Mouse (Mus musculus): ENCODE results near the gene Tenm2. TPM values are rescaled to one million over a fixed set of nuclear protein-coding genes. Genes with fewer than 3 reads are reported as not detected.

Gene Tenm2
- total and polyA plus RNA-seq, 3 experiments: not detected

DNA sequence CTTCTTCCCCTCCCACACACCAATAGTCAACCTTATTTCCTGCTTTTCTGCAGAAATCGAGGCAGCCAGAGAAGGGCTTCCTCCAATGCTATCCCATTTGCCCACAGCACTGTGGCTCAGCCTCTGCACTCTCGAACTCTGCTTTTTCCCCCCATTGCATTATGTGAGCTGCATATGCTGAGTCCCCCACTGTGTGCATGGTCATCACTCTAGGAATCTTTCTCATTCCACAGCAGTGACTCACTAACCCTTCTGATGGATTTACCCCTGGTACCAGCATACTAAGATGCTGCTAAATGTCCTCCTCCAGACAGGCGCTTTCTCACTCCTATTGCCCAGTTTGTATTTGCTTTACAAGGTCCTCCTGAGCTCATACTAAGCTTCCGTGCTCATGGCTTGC is 1222.6 kb downstream of the Tenm2 start:
- in situ Hi-C loops (cut with MboI; ENCODE audit: low pct_ligation_motif_present, low pct_unique_long_range_greater_than_20kb, low sequenced_read_pairs): no loop called here
- no peaks in the 10 kb centered on the region for H3K9me3 ChIP-seq (replicated peaks; ENCODE audit: low read length)
- H3K4me2 ChIP-seq (ENCODE audit: insufficient read depth, low read depth, poor library complexity, severe bottlenecking): no peak overlapping the region
- no peak for DNase-seq (ENCODE audit: extremely low read depth)
- peaks cover 12% of the 10 kb centered on the region for H3K27me3 ChIP-seq (replicated peaks)
- no peaks in the 10 kb centered on the region for H3K36me3 ChIP-seq (replicated peaks in 1 of 2; ENCODE audit: control insufficient read depth in 1 of 2, insufficient read depth in 1 of 2, low read length in 1 of 2)
- H3K4me1 ChIP-seq (ENCODE audit: control insufficient read depth in 1 of 2, insufficient read depth in 2 of 2): no peaks in the 10 kb centered on the region
- dilution Hi-C loops (cut with MboI; ENCODE audit: extremely low pct_ligation_motif_present, extremely low pct_unique_long_range_greater_than_20kb, low sequenced_read_pairs): no loop called here
- H3K9ac ChIP-seq (ENCODE audit: insufficient read depth, low read depth): no peak overlapping the region
- H3K79me2 ChIP-seq (replicated peaks; ENCODE audit: control insufficient read depth, extremely low read depth, insufficient read depth, poor library complexity, severe bottlenecking): no peaks in the 10 kb centered on the region
- no peak overlapping the region for H3K4me3 ChIP-seq (replicated peaks in 1 of 3; ENCODE audit: low read depth in 2 of 3, low read length in 2 of 3, poor library complexity in 1 of 3)
- TF ChIP-seq CTCF (conservative IDR thresholded peaks at IDR 0.05 in 1 of 2, IDR thresholded peaks at IDR 0.05 in 1 of 2; ENCODE audit: low read depth in 2 of 2, low read length in 2 of 2) (no peak), MAFK (IDR thresholded peaks at IDR 0.05; ENCODE audit: insufficient replicate concordance, low read length) (no peak), USF2 (conservative IDR thresholded peaks at IDR 0.05; ENCODE audit: low read depth, low read length) (no peak), CHD2 (IDR thresholded peaks at IDR 0.05; ENCODE audit: low read length) (no peak), IRF4 (IDR thresholded peaks at IDR 0.05; ENCODE audit: low read depth, low read length) (no peak), JUND (conservative IDR thresholded peaks at IDR 0.05; ENCODE audit: low read depth, low read length) (no peak), SMC3 (IDR thresholded peaks at IDR 0.05; ENCODE audit: low read depth, low read length) (no peak), EP300 (IDR thresholded peaks at IDR 0.05; ENCODE audit: low read length) (no peak), NELFE (IDR thresholded peaks at IDR 0.05; ENCODE audit: low read depth, low read length) (no peak), ZKSCAN1 (IDR thresholded peaks at IDR 0.05; ENCODE audit: borderline replicate concordance, low read depth, low read length) (no peak), CHD1 (IDR thresholded peaks at IDR 0.05; ENCODE audit: low read depth, low read length) (no peak)
- no peak overlapping the region for H3K27ac ChIP-seq (ENCODE audit: insufficient read depth, low read depth)

- dilution Hi-C loops (cut with MboI; ENCODE audit: extremely low pct_ligation_motif_present, extremely low pct_unique_long_range_greater_than_20kb, low sequenced_read_pairs): no loop called here
Observed at GRCm38 (mm10) chr11:36009281-36010208, 1226.2 kb downstream of the Tenm2 start.

More at GRCm38 (mm10) chr11:36009281-36010208, 1226.2 kb downstream of the Tenm2 start:
- H3K79me2 ChIP-seq (replicated peaks; ENCODE audit: control insufficient read depth, extremely low read depth, insufficient read depth, poor library complexity, severe bottlenecking): no peaks in the 10 kb centered on the region
- no peak for TF ChIP-seq GABPA (IDR thresholded peaks at IDR 0.05; ENCODE audit: insufficient replicate concordance, low read depth, low read length)
- TF ChIP-seq IRF4 (IDR thresholded peaks at IDR 0.05; ENCODE audit: low read depth, low read length): no peak
- no peak for TF ChIP-seq TCF12 (IDR thresholded peaks at IDR 0.05; ENCODE audit: low read depth, low read length)
- TF ChIP-seq POLR2AphosphoS2 (IDR thresholded peaks at IDR 0.05; ENCODE audit: low read depth, low read length): no peak
- TF ChIP-seq MXI1 (IDR thresholded peaks at IDR 0.05; ENCODE audit: low read depth, low read length): no peak
- TF ChIP-seq JUN (IDR thresholded peaks at IDR 0.05; ENCODE audit: insufficient read depth, low read depth, low read length): no peak
- H3K9ac ChIP-seq (ENCODE audit: insufficient read depth, low read depth): no peak overlapping the region
- no peaks in the 10 kb centered on the region for H3K9me3 ChIP-seq (replicated peaks; ENCODE audit: low read length)
- DNase-seq (ENCODE audit: extremely low read depth): no peak
- no peak overlapping the region for H3K27ac ChIP-seq (ENCODE audit: insufficient read depth, low read depth)
- no peak overlapping the region for H3K4me3 ChIP-seq (replicated peaks in 1 of 3; ENCODE audit: low read depth in 2 of 3, low read length in 2 of 3, poor library complexity in 1 of 3)
- no peak overlapping the region for H3K4me2 ChIP-seq (ENCODE audit: insufficient read depth, low read depth, poor library complexity, severe bottlenecking)
- in situ Hi-C loops (cut with MboI; ENCODE audit: low pct_ligation_motif_present, low pct_unique_long_range_greater_than_20kb, low sequenced_read_pairs): no loop called here
- peaks cover 11% of the 10 kb centered on the region for H3K27me3 ChIP-seq (replicated peaks)
- H3K36me3 ChIP-seq (replicated peaks in 1 of 2; ENCODE audit: control insufficient read depth in 1 of 2, insufficient read depth in 1 of 2, low read length in 1 of 2): no peaks in the 10 kb centered on the region
- H3K4me1 ChIP-seq (ENCODE audit: control insufficient read depth in 1 of 2, insufficient read depth in 2 of 2): no peaks in the 10 kb centered on the region
